Mouse (Mus musculus): Measurements from ENCODE around the gene Stac2.

The Stac2 gene

DNA sequence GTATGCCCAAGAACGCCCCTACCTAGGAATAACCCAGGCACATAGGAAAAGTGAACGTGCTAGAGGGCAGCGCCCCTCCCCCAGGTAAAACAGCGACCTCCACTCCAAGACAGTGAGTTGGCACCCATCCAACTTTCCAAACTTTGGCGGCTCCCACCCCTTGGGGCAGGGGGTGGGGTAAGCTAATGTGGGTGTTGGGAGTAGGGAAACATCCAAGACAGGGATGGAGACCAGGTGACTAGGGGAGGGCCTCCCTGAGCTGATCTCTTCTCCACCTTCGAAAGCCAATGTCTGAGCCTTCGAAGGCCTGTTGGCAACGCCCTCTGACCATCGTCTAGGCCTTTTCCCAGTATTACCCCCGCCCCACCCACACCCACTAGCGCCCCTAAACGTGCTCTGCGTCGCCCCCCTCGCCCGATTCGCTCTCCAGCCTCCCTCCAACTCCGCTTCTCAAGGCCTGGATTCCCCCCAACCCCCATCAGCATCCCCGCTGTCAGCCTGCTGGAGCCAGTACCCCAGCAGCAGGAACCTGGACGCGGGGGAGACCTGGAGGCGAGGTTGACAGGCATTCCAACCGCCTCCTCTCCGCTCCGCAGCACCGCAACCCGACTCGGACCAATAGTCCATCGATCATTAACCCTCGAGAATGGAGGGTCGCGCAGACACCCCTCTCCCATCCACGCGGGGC, 31.6 kb downstream of the Stac2 start:
- DNase-seq (ENCODE audit: low spot score in 2 of 2), result no peak

GRCm38 (mm10) chr11:98021118-98021517, 32.1 kb downstream of the Stac2 start:
- no peak for DNase-seq (ENCODE audit: low spot score in 2 of 2)

GRCm38 (mm10) chr11:98020710-98021109, 32.6 kb downstream of the Stac2 start:
- DNase-seq (ENCODE audit: low spot score in 2 of 2), result no peak

DNA sequence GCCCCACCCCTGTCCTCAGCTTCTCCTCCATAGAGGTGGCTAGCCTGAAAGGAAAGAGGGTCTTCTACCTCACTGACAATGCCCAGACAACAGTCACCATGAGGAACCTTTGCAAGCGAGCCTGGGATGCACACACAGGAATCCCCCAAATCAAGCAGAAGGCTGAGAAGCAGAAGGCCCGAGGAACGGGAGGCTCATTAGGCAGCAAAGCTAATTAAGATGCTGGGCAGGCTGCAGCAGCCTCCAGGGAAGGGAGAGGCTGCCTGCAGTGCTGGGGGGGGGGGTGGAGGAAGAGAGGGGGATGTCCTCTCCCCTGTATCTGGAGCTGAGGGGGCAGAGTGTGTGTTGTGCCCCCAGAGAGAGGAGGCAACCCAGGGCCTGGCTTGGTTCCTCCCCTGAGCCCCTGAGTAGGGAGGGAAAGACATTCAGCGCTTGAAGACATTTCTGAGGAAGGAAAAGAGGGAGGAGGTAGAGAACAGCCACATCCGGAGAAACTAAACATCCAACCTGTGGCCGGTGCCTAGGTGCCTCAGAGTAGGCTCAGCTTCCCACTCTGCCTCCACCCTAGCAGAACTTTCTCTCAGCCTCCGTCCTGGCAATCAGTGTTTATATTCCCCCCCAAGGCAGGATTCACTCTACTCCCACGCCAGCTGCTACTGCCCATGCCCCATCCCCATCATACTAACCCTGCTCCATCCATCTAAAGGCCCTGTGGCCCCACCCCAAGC, 33.2 kb downstream of the Stac2 start:
- DNase-seq (ENCODE audit: low spot score in 2 of 2), result no peak

DNA sequence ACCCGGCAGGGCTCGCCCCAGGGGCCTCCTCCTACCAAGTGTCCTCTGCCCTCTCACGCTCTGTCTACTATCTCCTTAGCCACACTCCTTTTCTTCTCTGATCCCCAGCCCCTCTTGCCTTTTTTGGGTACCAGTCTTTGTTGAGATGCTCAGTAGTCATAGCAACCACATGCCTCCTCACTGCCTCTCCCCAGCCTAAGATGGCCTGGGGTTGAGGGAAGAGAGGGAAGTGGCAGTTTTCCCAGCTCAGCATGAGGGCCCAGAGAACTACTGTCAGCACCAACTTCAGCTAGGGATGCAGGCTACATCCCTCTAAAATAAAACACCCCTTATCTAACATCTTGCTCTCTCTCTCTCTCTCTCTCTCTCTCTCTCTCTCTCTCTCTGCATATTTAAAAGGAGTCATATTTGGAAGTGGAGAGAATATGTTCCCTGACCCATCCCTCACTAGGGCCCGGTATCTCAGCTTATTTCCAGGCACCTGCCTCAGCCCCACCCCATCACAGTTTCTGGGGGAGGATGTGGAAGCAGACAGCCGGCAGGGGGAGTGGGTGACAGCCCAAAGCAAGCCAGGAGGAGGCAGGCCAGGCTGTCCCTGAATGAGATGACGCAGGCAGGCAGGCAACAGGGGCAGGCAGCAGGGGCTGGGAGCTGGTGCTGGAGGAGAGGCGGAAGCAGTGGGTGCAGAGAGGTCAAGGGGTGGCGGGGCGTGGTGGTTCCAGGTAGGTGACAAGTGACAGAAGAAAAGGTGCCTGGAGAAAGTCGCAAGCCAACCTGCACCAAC, 34.2 kb downstream of the Stac2 start:
- peak in 1 of 2 experiments; percentile 45 for DNase-seq (ENCODE audit: low spot score in 2 of 2)

DNA sequence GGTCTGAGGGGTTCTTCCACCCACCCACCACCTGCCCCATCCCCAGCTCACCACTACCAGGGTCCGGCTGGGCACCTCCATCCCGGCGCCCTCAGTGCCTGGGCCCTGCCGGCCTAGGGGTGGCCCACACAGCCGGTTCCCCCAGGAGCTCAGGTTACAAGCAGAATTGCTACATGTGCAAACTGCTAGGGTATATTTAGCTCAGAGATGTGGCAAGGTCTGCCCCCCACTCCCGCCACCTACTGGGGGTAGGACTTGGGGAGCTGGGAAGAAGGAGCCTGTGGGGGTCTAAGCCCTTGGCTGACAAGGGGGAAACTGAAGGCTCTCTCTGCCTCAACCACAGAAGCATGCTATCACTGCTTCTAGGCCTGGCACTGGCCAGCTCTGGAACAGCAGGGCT, 35.0 kb downstream of the Stac2 start:
- no peak for DNase-seq (ENCODE audit: low spot score in 2 of 2)

- no peak for DNase-seq (ENCODE audit: low spot score in 2 of 2)
Observed at GRCm38 (mm10) chr11:98016824-98017223, 36.4 kb downstream of the Stac2 start.

GRCm38 (mm10) chr11:98016177-98016576, 37.1 kb downstream of the Stac2 start:
- no peak for DNase-seq (ENCODE audit: low spot score in 2 of 2)

DNA sequence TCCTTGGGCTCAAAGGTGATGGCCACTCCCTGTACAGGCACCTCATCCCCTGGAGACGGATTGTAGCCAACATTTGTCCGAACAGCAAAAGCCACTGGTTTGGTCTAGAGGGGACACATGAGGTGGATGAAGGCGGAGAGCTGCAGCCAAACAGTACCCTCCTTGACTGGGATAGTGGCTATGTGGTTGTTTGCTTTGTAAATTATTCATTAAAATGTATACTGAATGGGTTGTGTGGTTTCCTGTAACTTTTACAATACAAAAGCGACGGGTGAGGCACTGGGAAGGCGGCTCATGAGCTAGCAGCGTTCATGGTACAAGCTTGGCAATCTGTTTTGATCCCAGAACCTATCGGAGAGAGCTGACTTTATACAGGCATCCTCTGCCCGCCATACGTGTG, 40.4 kb downstream of the Stac2 start:
- DNase-seq (ENCODE audit: low spot score in 2 of 2), result no peak

DNA sequence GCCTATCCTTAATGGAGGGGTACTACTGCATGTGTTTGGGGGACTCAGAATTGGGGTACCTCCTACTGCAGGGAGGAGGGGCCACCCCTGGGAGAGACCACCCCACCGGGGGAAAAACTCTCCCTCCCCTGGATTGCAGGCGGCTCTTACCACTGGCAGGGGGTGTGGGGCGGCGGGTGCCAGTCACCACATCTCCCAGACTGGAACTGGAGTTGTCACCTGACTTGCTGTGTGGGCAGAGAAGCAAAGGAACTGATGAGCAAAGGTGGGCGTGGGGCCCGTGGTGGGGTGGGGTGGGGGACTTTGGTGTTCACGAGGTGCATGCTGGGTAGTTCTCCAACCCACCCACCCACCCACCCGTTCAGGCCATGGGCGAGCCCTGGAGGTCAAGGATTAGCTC, 41.5 kb downstream of the Stac2 start:
- no peak for DNase-seq (ENCODE audit: low spot score in 2 of 2)

GRCm38 (mm10) chr11:98008087-98008486, 45.2 kb downstream of the Stac2 start:
- no peak for DNase-seq (ENCODE audit: low spot score in 2 of 2)

DNA sequence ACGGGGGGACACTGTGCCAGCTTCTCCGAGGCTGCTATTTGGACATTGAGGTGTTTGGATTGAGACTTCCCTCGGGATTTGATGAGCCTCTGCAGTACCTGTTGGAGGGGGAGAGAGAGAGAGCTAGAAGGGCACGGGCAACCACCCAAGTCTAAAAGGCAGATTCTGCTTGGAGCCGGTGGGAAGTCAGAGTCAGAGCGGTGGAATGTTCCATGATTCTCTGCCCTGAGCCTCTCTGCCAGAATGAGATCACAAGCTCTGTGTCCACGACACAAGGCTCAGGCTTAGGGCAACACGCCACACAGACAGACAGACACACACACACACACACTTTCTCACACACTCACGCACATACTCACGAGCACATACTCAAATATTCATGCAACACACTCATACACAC, 47.6 kb downstream of the Stac2 start:
- no peak for DNase-seq (ENCODE audit: low spot score in 2 of 2)

DNA sequence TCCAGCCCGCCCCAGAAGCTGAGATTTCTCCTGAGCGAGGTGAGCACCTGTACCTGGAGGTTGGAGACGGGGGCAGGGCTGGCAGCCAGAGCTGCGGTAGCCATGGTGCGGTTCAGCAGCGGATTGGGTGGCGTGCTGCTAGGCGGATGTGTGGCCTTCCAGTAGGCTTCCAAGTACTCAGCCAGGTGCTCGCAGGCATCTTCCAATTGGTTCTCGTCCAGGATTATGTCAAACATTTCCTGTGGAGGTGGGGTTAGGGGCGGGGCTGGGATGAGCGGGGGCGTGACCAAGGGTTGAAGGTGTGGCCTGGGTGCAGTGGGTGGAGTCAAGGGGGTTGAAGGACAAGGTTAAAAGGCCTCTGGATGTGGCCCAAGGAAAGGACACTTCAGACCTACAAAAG, 48.2 kb downstream of the Stac2 start:
- no peak for DNase-seq (ENCODE audit: low spot score in 2 of 2)

DNA sequence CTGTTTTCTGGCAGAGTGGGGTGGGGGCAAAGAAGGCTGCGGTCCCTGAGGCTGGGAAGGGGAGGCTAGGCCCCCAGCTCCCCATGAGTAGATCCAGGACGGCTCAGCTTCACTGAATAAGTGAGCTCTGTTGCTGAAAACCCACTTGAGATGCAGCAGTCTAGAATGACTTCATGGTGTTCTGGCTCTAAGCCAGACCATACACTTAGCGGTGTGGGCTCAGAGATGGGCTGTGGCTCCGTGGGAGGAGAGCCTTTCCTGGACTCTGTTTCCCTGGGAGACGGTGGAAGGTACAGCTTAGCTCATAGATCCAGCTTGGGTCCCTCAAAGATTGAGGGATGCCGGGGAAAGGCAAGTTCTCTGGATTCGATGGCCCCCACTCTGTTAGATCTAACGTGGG, 49.1 kb downstream of the Stac2 start:
- DNase-seq (ENCODE audit: low spot score in 2 of 2), result no peak

GRCm38 (mm10) chr11:98003171-98003671, 50.0 kb downstream of the Stac2 start:
- no peak for DNase-seq (ENCODE audit: low spot score in 2 of 2)

GRCm38 (mm10) chr11:98002627-98003026, 50.6 kb downstream of the Stac2 start:
- DNase-seq (ENCODE audit: low spot score in 2 of 2), result peak; percentile 82 to 89

GRCm38 (mm10) chr11:98001986-98002385, 51.3 kb downstream of the Stac2 start:
- DNase-seq (ENCODE audit: low spot score in 2 of 2), result no peak

DNA sequence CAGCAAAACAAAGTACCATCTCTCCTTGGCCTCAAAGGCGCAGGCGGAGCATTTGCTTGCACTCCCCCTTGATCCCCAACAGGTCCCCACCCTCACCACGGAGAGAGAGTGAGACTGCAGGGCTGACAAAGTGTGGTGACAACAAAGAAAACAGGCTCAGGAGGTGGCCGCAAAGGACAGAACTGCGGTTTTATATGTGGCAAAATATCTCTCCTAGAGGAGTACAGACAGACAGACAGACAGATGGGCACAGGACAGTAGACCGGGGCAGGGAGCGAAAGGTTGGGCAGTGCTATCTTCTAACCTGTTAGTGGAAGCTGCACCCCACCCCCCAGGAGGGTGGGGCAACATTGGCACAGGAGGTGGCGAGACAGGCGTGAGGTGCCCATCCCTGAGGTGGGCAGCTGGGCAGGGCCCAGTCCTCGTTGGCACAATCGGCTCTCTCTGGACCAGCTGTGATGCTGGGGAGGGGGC, 51.9 kb downstream of the Stac2 start:
- DNase-seq (ENCODE audit: low spot score in 2 of 2), result peak; percentile 68 to 70

DNA sequence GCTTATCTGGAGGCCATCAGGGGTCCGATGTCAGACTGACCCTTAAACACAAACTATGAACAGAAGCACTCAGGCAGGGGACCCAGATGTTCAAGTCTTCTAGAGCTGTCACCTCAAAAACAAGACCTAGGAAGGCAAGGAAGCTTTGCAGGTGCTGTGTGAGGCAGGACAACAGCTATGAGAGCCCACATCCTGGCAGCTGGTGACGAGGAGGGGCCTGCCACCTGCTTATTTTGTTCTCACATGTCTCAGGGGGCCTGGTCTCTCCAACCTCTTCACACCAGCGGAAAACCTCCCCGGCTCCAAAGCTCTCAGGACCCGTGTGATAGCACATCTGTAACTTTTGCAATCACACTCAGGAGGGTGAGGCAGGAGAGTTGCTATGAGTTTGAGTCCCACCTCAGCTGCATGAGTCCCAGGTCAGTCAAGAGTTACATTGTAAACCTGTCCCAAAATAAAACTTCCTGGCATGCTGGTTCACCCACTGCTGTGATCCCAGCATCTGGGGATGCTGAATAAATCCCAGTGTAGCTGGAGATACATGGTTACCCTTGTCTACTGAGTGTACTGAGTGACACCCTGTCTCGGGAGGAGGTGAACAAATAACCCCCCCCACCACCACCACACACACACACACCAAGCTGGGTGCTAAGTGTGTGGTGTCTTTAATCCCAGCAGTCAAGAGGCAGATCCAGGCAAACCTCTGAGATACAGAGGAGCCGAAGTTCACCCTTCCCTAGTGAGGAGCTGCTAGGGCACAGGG, 52.7 kb downstream of the Stac2 start:
- peak; percentile 61 to 81 for DNase-seq (ENCODE audit: low spot score in 2 of 2)

DNA sequence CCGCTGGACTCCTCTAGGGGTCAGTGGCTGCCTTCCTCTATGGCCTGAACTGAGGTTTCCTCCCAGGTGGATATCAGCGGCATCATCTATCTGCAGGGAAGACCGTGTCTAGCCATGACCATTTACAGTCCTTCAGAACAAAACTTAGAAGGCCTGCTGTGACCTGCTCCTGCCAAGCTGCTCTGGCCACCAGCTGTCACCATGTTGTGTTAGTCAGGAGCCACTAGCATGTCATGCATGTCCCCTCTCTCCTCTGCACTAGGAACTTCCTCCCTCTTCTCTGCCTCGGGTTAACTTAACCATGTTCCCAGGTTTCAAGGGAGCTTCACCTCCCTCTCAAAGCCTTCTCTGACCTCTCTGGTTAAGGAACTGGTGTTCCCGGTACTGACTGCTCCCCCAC, 53.5 kb downstream of the Stac2 start:
- peak in 1 of 2 experiments; percentile 33 for DNase-seq (ENCODE audit: low spot score in 2 of 2)

- DNase-seq (ENCODE audit: low spot score in 2 of 2), result peak; percentile 83 to 86
Observed at GRCm38 (mm10) chr11:97998898-97999608, 54.2 kb downstream of the Stac2 start.
